ENCODE assay signal across 28 mouse cellular contexts in the genomic region with DNA sequence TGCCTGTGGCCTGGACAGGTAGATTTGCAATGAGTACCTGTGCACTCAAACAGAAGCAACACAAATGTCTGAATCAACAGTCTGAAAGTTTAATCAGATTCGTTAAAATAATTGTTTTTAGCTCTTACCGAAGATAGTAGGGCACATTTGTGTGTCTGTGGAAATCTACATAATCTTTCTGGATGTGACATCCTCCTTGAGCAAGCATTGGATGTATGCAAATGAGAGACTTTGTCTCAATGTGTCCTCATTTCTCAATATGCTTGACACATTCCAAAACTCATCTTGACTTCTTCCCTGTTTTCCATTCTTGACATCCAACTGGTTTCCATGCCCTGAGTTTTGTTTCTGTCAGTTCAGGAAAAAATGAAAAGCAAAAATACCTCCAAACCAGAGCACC.
"Had no signal": no experiment of that assay in that cellular context is flagged by ENCODE, and none has a peak within 500 bp of the region (broad histone marks: within the 10 kb centered on the region; RNA-seq: fewer than 3 reads in every experiment).

No protein-coding gene starts in this region.

- ATAC-seq: hindbrain, embryonic 16.5 days; inflammation-experienced regulatory T-cells, adult 6 months; intestine, embryonic 15.5 days; intestine, postnatal 0 days; liver, postnatal 0 days had no signal

- DNase-seq: gastrocnemius, adult 2 months; gastrocnemius, postnatal 10 days; gastrocnemius, postnatal 25 days; heart, adult 18-20 months; heart, postnatal 10 days; heart, postnatal 4 days; kidney, adult 18-20 months; kidney, adult 8-10 months; kidney, postnatal 10 days; kidney, postnatal 25 days; kidney, postnatal 4 days; liver; liver, embryonic 13.5 days; liver, postnatal 0 days had no signal

- H3K4me2 ChIP-seq: heart, embryonic 12.5 days; hindbrain, embryonic 12.5 days; hindbrain, embryonic 14.5 days; intestine, embryonic 15.5 days; limb, embryonic 12.5 days; liver, embryonic 11.5 days; liver, embryonic 13.5 days; liver, embryonic 15.5 days had no signal

- H3K9me3 ChIP-seq: heart, embryonic 10.5 days; heart, embryonic 12.5 days; hindbrain, embryonic 10.5 days; hindbrain, embryonic 12.5 days; intestine, embryonic 15.5 days; limb, embryonic 10.5 days; limb, embryonic 12.5 days; liver, embryonic 13.5 days; liver, embryonic 15.5 days had no signal

- H3K9ac ChIP-seq: heart, embryonic 12.5 days; hindbrain, embryonic 12.5 days; hindbrain, embryonic 14.5 days; intestine, embryonic 15.5 days; limb, embryonic 12.5 days; liver, embryonic 13.5 days; liver, embryonic 15.5 days; liver, postnatal 0 days had no signal

- H3K27me3 ChIP-seq: heart, embryonic 12.5 days; hindbrain, embryonic 12.5 days; intestine, embryonic 15.5 days; liver, embryonic 13.5 days; liver, embryonic 15.5 days had no signal

- H3K27ac ChIP-seq: gastrocnemius, adult 2 months; heart, embryonic 10.5 days; hindbrain, embryonic 10.5 days; hindbrain, embryonic 12.5 days; hindbrain, embryonic 14.5 days; intestine, embryonic 15.5 days; left cerebral cortex, adult 2 months; limb, embryonic 10.5 days; limb, embryonic 12.5 days; liver, embryonic 13.5 days; liver, embryonic 15.5 days had no signal

- H3K4me3 ChIP-seq: gastrocnemius, adult 2 months; heart, embryonic 10.5 days; heart, embryonic 12.5 days; hindbrain, embryonic 10.5 days; hindbrain, embryonic 12.5 days; intestine, embryonic 15.5 days; left cerebral cortex, adult 2 months; limb, embryonic 10.5 days; limb, embryonic 12.5 days; liver, embryonic 13.5 days; liver, embryonic 15.5 days had no signal

- H3K36me3 ChIP-seq: heart, embryonic 10.5 days; heart, embryonic 12.5 days; hindbrain, embryonic 10.5 days; hindbrain, embryonic 12.5 days; intestine, embryonic 15.5 days; limb, embryonic 10.5 days; limb, embryonic 12.5 days; liver, embryonic 13.5 days; liver, embryonic 15.5 days had no signal

- H3K4me1 ChIP-seq: heart, embryonic 10.5 days; heart, embryonic 12.5 days; hindbrain, embryonic 10.5 days; hindbrain, embryonic 12.5 days; intestine, embryonic 15.5 days; limb, embryonic 10.5 days; limb, embryonic 12.5 days; liver, embryonic 13.5 days; liver, embryonic 15.5 days had no signal
